Mouse (Mus musculus) effector memory CD4-positive, alpha-beta T cell, adult 5 months (primary cell): ENCODE data around the gene Timmdc1. TPM values are rescaled to one million over a fixed set of nuclear protein-coding genes. Genes with fewer than 3 reads are reported as not detected.

Source experiments
- polyA plus RNA-seq: library from polyadenylated mRNA; unstranded; fragments of 100-300 nt; shearing (Covaris generic); gene quantifications from one replicate; pipeline ENCODE4 v1.2.1, GENCODE M21; 2017

Gene Timmdc1
- polyA plus RNA-seq = 3.9 TPM

DNA sequence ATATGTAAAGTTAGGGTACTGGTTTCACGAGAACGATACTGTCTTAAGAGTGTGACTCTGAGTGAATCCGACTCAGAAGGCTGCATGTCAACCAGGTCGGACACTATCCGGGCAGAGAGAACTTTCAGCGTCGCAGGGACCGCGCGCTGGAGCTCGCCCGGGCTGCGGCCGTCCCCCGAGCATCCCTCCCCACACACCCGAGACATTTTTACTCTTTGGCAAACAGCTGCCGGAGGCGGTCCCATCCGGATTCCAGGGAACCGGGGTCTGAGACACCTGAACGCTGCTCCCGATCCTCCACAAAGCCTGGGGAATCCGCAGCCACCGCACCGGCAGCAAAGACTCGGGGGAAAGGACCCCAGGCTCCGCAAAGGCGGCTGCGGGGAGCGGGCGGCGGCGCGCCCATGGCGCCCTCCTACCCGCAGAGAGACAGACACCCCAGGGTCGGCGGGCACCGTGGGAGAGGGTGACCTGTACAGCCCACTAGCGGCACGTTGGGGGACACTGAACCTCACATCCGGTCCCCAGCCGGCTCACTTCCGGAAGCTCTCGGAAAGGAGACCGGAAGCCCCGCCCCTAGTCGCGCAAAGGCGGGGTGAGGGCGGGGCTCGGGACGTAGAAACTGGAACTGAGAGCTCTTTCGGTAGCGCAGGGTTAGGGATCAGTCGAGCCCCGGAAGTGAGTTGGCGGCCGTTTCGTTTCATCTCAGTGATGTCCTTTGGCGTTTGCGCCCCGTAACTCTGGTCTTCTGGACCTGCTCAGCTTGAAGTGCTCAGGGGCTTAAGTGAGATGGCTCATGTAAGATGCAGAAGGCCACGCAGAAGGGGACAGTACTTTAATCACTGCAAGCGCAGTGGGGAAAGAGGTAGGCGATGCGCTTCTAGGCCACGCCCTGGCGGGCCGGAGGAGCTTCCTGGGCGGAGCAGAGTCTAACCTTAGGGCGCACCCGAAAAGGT is at the start of gene Timmdc1:
Timmdc1 (minus strand) TSS at position 535 of the 956 bp plus-strand sequence.

DNA sequence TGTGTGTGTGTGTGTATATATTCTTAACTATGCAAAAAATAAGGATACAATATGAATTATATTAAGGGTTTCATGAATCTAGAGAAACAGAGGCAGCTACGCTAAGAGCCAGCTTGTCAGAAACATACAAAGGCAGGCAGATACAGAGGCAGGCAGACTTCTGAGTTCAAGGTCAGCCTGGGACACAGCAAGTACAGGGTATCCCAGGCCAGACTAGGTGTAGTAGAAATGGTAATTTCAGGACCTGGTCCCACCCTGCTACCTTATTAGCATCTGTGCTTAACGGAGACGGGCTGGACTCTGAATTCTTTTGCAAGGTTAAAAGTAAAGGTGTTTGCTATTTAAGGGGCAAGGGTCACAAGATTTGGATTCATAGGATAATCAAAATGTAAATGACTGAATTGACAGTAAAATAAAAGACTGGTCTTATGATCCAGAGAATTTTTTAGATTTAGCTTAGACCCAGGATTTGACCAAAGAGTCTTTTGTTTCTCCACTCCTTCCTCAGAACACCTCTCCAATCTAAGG is 35.8 kb upstream of the Timmdc1 start, which contains the start of gene Tmem39a:
Tmem39a (plus strand) TSS at position 478 of the 528 bp plus-strand sequence.

DNA sequence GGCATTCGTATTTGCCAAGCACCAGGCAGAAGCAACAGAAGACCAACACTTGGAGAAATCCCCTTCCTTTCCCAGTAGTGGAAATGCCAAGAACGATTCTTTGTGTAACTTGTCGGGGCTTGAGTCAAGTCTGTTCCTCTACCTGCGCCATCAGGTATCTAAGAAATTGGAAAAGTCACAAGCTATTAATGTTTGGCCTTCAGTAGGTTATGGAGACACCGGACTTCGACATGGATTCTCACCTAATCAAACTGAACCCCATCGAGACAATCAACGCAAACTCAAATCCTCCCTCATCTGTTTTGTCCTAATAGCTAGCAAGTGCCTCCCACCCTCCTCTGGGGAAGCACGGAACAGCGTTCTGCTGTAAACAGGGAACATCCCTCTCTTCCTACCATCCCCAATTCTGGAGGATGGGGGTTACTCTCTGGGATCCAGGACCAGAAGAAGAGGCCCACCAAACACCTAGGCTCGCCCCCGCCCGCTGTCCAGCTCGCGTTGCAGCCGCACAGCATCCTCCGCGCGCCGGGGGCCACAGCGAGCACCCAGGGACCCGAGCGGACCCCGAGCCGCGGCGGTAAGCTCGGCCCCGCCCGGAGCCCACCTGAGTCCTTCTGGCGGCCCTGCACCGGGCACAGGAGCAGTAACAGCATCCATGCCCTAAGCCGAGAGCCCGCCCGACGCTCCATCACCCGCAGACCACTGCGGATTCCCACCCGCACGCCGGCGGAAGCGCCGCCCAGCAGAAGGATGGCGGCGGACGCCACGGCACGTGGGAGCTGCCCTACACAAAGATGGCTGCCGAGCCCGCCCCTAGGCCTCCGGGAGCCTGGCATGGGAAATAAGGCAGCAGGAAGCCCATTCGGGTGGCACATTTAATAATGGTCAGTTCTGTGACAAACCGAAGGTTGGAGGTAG is 27.3 kb upstream of the Timmdc1 start, which contains the start of gene Poglut1:
Poglut1 (minus strand) TSS at position 780 of the 918 bp plus-strand sequence.

DNA sequence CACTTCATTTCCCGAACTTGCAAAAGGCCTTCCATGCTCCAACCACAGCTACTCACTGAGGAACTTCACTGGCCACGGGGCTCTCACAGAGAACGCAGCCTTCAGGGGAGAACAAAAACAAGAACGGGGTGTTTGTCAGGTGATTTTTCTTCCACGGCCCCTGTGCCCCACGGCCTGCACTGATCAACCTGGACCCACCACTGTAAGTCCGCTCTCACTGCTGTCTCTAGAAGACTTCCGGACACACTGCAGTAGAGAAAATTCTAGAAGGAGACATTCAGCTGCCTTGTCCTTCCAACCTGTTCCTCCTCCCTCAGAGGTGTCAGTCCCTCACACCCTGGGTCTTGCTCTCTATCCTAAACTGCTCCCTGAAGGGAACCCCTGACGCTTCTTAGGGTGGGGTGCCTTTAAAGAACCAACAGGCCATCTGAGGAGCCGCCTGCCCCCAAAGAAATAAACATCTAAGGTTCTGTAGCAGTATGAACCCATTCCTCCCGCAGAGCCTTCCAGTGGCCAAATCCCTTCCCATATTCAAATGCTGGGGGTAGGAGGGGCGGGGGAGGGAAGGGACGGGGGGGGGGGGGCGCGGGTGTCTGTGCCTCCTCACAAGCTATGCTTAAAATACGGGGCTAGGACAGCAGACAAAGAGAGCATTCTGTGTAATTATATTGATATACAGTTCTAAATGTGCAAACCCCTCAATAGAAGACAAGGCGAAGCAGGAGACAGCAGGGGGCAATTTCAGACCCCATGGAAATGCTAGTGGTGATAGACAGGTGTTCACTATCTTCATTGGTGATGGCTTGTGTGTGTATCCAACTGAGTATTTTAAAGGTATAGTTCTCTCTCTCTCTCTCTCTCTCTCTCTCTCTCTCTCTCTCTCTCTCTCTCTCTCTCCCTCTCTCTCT is 66.7 kb downstream of the Timmdc1 start, which contains the start of gene Cd80:
Cd80 (plus strand) TSS at position 51 of the 908 bp plus-strand sequence.

DNA sequence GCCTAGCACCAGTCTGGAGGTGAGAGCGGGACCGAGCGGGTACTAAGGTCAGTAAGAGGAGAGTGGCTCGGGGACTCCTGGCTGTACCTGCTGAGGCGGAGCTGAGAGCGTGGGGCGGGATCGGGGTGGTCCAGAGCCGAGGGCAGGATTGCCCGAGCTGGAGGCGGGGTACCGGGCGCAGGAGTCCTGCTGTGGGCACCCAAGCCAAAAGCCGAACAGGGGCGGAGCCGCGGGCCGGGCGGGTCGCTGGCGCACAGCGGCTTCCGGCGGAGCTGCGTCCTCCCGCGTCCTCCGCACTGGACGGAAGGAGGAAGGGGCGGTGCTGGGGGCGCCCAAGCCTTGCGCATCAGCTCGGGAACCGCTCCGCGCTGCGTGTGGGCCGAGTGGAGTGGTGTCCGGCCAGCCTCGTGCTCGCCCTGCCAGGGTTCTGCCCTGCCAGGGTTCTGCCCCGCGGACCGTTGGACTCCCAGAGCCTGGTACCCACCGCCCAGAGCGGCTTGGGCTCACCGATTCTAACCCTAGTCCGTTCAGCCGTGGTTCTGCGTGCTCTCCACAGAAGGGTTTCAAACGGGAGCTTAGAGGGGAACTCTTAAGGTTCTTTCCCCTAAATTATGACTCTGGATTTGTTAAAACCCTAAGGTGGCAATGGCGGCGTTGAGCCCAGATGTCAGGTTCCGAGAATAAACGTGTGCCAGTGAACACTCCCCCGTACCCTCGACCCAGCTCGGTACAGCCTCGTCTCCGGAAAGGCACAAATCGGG is 69.8 kb downstream of the Timmdc1 start, which contains the start of gene Adprh:
Adprh (minus strand) TSS at position 262 of the 761 bp plus-strand sequence.

Other genes starting within 250 kb of the Timmdc1 start
- gene Nr1i2, start 227.8 kb downstream of the Timmdc1 start, polyA plus RNA-seq = not detected
- gene Maats1, start 180.5 kb downstream of the Timmdc1 start, polyA plus RNA-seq = not detected
- gene Cox17, start 175.7 kb downstream of the Timmdc1 start, polyA plus RNA-seq = 202 TPM
- not detected for gene Gm21987, start 175.6 kb downstream of the Timmdc1 start, polyA plus RNA-seq
- 6.8 TPM for gene Popdc2, start 160.5 kb downstream of the Timmdc1 start, polyA plus RNA-seq
- 0.19 TPM for gene Pla1a, start 89.5 kb downstream of the Timmdc1 start, polyA plus RNA-seq
- gene Adprh, start 70.0 kb downstream of the Timmdc1 start, polyA plus RNA-seq = 49.2 TPM
- 2.8 TPM for gene Cd80, start 67.1 kb downstream of the Timmdc1 start, polyA plus RNA-seq
- 24.5 TPM for gene Poglut1, start 27.6 kb upstream of the Timmdc1 start, polyA plus RNA-seq
- gene Tmem39a, start 36.0 kb upstream of the Timmdc1 start, polyA plus RNA-seq = 55.3 TPM
- 86.8 TPM for gene Arhgap31, start 190.6 kb upstream of the Timmdc1 start, polyA plus RNA-seq
- gene B4galt4, start 219.6 kb upstream of the Timmdc1 start, polyA plus RNA-seq = 2.2 TPM